Mouse (Mus musculus) layer of hippocampus, adult 9-11 months (tissue): Measurements from ENCODE around the gene Frem3.

Experiments used
- DNase-seq: peaks from one replicate; pipeline ENCODE4 v3.0.0; 2022

Frem3 gene

GRCm38 (mm10) chr8:80610549-80611440 is at the start of gene Frem3:
Gene Frem3 (plus strand): TSS chr8:80611080.
- DNase-seq: no peak

GRCm38 (mm10) chr8:80564205-80564839 is 46.6 kb upstream of the Frem3 start:
- no peak for DNase-seq

GRCm38 (mm10) chr8:80567471-80567870 is 43.4 kb upstream of the Frem3 start:
- no peak for DNase-seq

- no peak for DNase-seq
Measured at GRCm38 (mm10) chr8:80568243-80568995, 42.5 kb upstream of the Frem3 start.

- DNase-seq: no peak
Measured at GRCm38 (mm10) chr8:80572417-80573061, 38.3 kb upstream of the Frem3 start.

- DNase-seq: no peak
Measured at GRCm38 (mm10) chr8:80577126-80577525, 33.8 kb upstream of the Frem3 start.

- no peak for DNase-seq
Measured at GRCm38 (mm10) chr8:80579038-80579437, 31.8 kb upstream of the Frem3 start.

GRCm38 (mm10) chr8:80592626-80593025 is 18.3 kb upstream of the Frem3 start:
- DNase-seq: no peak

- no peak for DNase-seq
Measured at GRCm38 (mm10) chr8:80600600-80601170, 10.2 kb upstream of the Frem3 start.

GRCm38 (mm10) chr8:80601886-80602285 is 9.0 kb upstream of the Frem3 start:
- no peak for DNase-seq

- no peak for DNase-seq
Measured at GRCm38 (mm10) chr8:80607082-80607481, 3.8 kb upstream of the Frem3 start.

GRCm38 (mm10) chr8:80611441-80611751 is 516 bp downstream of the Frem3 start:
- no peak for DNase-seq

GRCm38 (mm10) chr8:80619787-80620186 is 8.9 kb downstream of the Frem3 start:
- no peak for DNase-seq

- no peak for DNase-seq
Measured at GRCm38 (mm10) chr8:80647394-80647793, 36.5 kb downstream of the Frem3 start.

GRCm38 (mm10) chr8:80657639-80658038 is 46.8 kb downstream of the Frem3 start:
- DNase-seq: no peak

GRCm38 (mm10) chr8:80661055-80661454 is 50.2 kb downstream of the Frem3 start:
- DNase-seq: no peak

GRCm38 (mm10) chr8:80663476-80663875 is 52.6 kb downstream of the Frem3 start:
- no peak for DNase-seq

GRCm38 (mm10) chr8:80669277-80669901 is 58.5 kb downstream of the Frem3 start:
- DNase-seq: no peak

- DNase-seq: no peak
Measured at GRCm38 (mm10) chr8:80682594-80682993, 71.7 kb downstream of the Frem3 start.

GRCm38 (mm10) chr8:80683756-80684335 is 73.0 kb downstream of the Frem3 start:
- no peak for DNase-seq

GRCm38 (mm10) chr8:80688141-80688540 is 77.3 kb downstream of the Frem3 start:
- DNase-seq: peak; percentile 17
